Mouse (Mus musculus) ES-Bruce4 (cell line): ENCODE measurements around the gene Trem1.

Source experiments
- CTCF ChIP-seq: IDR thresholded peaks from one replicate; pipeline ENCODE4 v1.8.1; 2011; ENCODE audit warnings: low read depth, low read length
- EP300 ChIP-seq: IDR thresholded peaks from 2 replicates; pipeline ENCODE4 v1.6.1; 2011; ENCODE audit warnings: low read depth, low read length; ENCODE audit not compliant: insufficient read depth
- POLR2A ChIP-seq: IDR thresholded peaks from one replicate; pipeline ENCODE4 v1.8.1; 2011; ENCODE audit warnings: low read length; ENCODE audit not compliant: insufficient read depth

DNA sequence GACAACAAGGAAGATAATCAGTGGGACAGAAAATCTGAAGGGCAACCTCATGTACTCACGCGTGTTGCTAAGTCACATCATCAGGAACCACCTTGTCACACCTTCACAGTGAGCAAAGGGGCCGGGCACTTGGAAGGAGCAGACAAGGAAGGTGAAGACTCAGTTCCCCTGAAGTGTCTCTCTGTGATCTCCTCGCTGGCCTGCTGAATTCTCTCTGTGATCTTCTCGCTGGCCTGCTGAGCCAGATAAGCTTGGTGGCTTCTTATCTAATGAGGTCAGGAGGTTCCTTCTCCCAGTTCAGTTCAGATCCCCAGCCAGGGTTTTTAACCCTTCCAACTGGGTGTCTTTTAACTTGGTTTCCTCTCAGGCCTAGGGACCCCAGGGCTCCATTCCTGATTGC lies 39.6 kb downstream of the Trem1 start:
- TF ChIP-seq POLR2A, result no peak
- TF ChIP-seq CTCF, result no peak
- TF ChIP-seq EP300, result no peak
